Mouse (Mus musculus) forebrain, embryonic 15.5 days (tissue): ENCODE results near the gene Ptger2. TPM values are rescaled to one million over a fixed set of nuclear protein-coding genes. Genes with fewer than 3 reads are reported as not detected.

Experiments used
- ATAC-seq: fragments of 200-750 bp; cut with Nextera tagmentation; replicated peaks from 2 replicates; pipeline ENCODE4 v1.8.0; 2017; ENCODE audit warnings: mild to moderate bottlenecking, moderate TSS enrichment, moderate library complexity
- H3K27ac ChIP-seq: fragments of 300-500 bp; sonication (generic); replicated peaks from 2 replicates; pipeline ENCODE4 v1.5.1; 2015; ENCODE audit warnings: mild to moderate bottlenecking, inconsistent platforms
- H3K27me3 ChIP-seq: fragments of 300-500 bp; sonication (generic); 2 replicates; pipeline ENCODE4 v1.6.1; 2015; ENCODE audit warnings: inconsistent platforms
- H3K36me3 ChIP-seq: fragments of 300-500 bp; sonication (generic); 2 replicates; pipeline ENCODE4 v1.6.1; 2015; ENCODE audit warnings: mild to moderate bottlenecking, inconsistent platforms
- H3K4me1 ChIP-seq: fragments of 300-500 bp; sonication (generic); 2 replicates; pipeline ENCODE4 v1.6.1; 2015; ENCODE audit warnings: inconsistent platforms
- H3K4me2 ChIP-seq: fragments of 300-500 bp; sonication (generic); replicated peaks from 2 replicates; pipeline ENCODE4 v1.6.1; 2015; ENCODE audit warnings: mild to moderate bottlenecking, inconsistent platforms
- H3K4me3 ChIP-seq: fragments of 300-500 bp; sonication (generic); 2 replicates; pipeline ENCODE4 v1.5.1; 2015; ENCODE audit warnings: mild to moderate bottlenecking, inconsistent platforms
- H3K9ac ChIP-seq: fragments of 300-500 bp; sonication (generic); replicated peaks from 2 replicates; pipeline ENCODE4 v1.6.1; 2015; ENCODE audit warnings: mild to moderate bottlenecking, inconsistent platforms
- H3K9me3 ChIP-seq: fragments of 300-500 bp; sonication (generic); 2 replicates; pipeline ENCODE4 v1.6.1; 2016; ENCODE audit warnings: inconsistent platforms
- WGBS: fragments of 180-500 bp; shearing (Covaris S2); methylation state at CpG from one replicate; pipeline ENCODE4 v1.1.7; 2015; ENCODE audit warnings: mixed read lengths; 5-methylcytosine and 5-hydroxymethylcytosine counted together
- microRNA counts: library from miRNA; unstranded; fragments of <30 nt; microRNA quantifications from one replicate; lab custom pipeline; 2016
- microRNA-seq: library from miRNA; unstranded; fragments of <30 nt; microRNA quantifications from one replicate; pipeline ENCODE4, GENCODE M21; 2016
- polyA plus RNA-seq: library from polyadenylated mRNA; unstranded; fragments of >200 nt; fragmentation: Nextera tagmentation; extraction: Ambion mirVana; gene quantifications from 2 replicates; pipeline ENCODE4 v1.2.1, GENCODE M21; 2015

The Ptger2 gene
- polyA plus RNA-seq, 1 experiment from 2014 or later, result 0.34 TPM

- 89% methylated on average over 7 of the region's 7 CpGs for WGBS
- Histone ChIP-seq H3K27me3 (no peaks in the 10 kb centered on the region), H3K27ac (no peak overlapping the region), H3K9me3 (no peaks in the 10 kb centered on the region), H3K4me3 (no peak overlapping the region), H3K4me2 (no peak overlapping the region), H3K9ac (no peak overlapping the region), H3K4me1 (no peaks in the 10 kb centered on the region), H3K36me3 (no peaks in the 10 kb centered on the region)
- ATAC-seq, result no peak
These were observed 63.1 kb downstream of the Ptger2 start for GRCm38 (mm10) chr14:45051116-45051515.

MicroRNA genes within 50 kb of the gene (microRNA counts, 519-probe panel; counts per million panel counts)
- 658 counts per million, percentile 2 among the panel's probes with 10 or more counts for microRNA mmu-miR-327 (lab: Ali Mortazavi, UCI)

Small RNA genes within 50 kb of the gene (microRNA-seq; reads per million reads assigned to microRNA genes)
- not detected for gene Mir327

Other genes with a start within 250 kb of the Ptger2 start
- not detected in 2 replicates for gene Gm8267, start 237.9 kb upstream of the Ptger2 start, polyA plus RNA-seq
- 0.25 and 0.45 TPM in 2 replicates for gene Ptgdr, start 128.8 kb upstream of the Ptger2 start, polyA plus RNA-seq
- 12.8 and 13.8 TPM in 2 replicates for gene Gpr137c, start 231.5 kb downstream of the Ptger2 start, polyA plus RNA-seq
- 35.2 and 35.7 TPM in 2 replicates for gene Txndc16, start 232.1 kb downstream of the Ptger2 start, polyA plus RNA-seq